Mouse (Mus musculus): ENCODE data around the gene Cbr2. TPM values are rescaled to one million over a fixed set of nuclear protein-coding genes. Genes with fewer than 3 reads are reported as not detected.

The Cbr2 gene
- total RNA-seq, 1 experiment from 2014 or later = not detected

GRCm38 (mm10) chr11:120715131-120715530 is 16.8 kb downstream of the Cbr2 start:
- no peak for ATAC-seq (replicated peaks; ENCODE audit: insufficient number of reproducible peaks, low FRiP score, low TSS enrichment, poor library complexity, severe bottlenecking)

- no peak for ATAC-seq (replicated peaks; ENCODE audit: insufficient number of reproducible peaks, low FRiP score, low TSS enrichment, poor library complexity, severe bottlenecking)
Measured at GRCm38 (mm10) chr11:120714546-120714945, 17.4 kb downstream of the Cbr2 start.

DNA sequence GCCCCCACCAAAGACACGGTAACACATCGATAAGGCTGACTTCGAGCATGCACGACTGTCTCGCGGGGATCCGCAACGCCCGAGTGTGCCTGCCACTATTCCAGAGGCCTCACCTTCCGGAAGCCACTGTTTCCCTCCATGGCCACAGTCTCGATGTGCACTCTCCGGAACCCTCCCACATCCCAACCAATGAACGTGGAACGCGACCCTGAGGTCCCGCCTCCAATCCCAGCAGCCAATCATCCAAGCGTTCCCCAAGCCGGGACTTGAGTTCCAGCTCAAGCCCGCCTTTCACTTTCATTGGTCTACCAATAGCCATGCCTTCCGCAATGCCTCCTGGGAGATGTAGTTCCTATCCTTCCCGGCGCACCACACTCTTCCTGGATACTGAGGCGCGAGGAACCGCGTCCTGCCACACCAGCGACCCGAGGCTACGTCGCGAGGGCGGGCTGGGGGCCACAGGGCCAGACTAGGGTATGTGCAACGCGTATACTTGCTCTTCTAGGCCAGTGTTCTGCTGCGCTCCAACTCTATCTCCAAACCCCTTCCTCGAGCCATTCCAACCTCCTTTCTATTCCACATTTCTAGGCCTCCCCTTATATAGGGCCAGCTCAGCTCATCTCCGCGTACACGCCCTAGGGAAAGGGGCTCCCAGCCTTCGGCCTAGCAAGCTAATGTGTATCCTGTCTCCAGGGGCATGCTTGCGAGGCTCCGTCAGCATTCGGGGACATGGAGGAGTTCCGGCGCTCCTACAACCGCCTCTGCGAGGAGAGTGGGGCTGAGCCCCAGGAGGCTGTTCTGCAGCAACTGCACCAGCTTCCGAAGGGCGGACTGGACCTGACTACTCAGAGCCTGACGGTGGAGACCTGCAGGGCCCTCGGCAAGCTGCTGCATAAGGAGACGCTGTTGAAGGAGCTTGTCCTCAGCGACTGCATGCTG is 18.1 kb downstream of the Cbr2 start, which contains the start of the genes Cenpx and Lrrc45:
Gene Cenpx, minus strand, starts transcription at position 159 of the 939 bp plus-strand sequence.
Gene Lrrc45, plus strand, starts transcription at position 346 of the 939 bp plus-strand sequence.
- peak; percentile 95 for ATAC-seq (replicated peaks; ENCODE audit: insufficient number of reproducible peaks, low FRiP score, low TSS enrichment, poor library complexity, severe bottlenecking)

DNA sequence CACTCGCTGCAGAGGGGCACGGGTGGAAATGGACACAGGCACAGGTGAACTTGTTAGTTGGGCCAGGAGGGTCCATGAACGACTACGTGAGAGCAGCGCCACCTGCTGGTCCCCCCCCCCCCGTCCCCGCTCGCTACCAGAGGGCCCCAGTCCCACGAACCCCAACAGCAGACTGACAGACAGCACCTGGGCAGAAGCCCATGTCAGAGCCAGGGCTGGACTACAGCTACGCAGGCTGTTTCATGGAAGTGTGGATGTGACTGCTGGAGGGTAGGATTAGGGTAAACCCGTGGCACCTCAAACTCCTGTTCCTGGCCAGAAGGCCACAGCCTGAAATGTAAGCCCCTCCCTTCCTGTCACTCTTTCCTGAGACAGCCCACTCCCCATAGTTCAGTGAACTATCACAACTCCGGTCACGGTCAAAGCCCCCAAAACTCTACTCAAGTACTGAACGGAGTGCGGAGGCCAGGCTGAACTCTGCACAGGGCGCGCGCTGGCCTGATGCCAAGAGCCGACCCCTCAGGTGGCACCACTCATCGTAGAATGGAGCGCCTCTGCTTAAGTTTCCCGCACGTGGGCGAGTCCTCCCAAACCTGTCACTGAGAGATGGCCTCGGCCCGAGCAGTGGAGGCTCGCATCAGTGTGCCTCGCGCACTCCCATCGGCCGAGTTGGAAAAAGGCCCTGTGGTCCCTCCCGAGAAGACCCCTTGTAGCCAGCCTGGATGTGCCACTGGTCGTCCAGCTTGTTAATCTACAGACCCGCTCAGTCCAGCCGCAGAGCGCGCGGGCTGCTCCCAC is 18.9 kb downstream of the Cbr2 start:
- no peak for ATAC-seq (replicated peaks; ENCODE audit: insufficient number of reproducible peaks, low FRiP score, low TSS enrichment, poor library complexity, severe bottlenecking)

DNA sequence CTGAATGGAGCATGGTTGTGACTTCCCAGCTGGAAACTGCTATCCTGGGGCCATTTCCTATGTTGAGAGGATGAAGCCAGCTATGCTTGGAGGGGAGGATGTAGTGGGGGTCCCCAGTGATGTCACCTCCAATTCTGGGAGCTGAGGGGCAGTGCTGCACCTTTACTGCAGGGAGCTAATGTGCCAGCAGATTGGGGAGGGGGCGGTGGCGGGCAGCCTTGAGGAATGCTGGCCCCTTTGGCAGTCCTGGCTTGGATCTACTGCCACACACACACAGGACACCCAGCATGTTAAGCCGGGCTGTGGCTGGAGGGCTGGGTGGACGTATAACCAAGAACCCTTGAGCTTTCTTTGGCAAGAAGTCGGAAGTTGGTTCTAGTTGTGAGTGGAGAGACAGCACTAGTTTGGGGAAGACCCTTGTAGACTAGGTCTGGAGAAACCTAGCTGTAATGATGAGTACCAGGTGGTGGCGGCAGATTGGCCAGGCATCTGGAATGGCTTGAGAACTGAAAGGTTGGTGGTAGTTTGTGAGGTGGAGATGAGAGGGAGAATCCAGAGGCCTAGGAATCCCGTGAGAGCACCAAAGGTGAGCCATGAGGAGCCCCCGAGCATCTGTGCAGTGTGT is 19.8 kb downstream of the Cbr2 start:
- ATAC-seq (replicated peaks; ENCODE audit: insufficient number of reproducible peaks, low FRiP score, low TSS enrichment, poor library complexity, severe bottlenecking) = no peak

GRCm38 (mm10) chr11:120710672-120711071 is 21.2 kb downstream of the Cbr2 start:
- ATAC-seq (replicated peaks; ENCODE audit: insufficient number of reproducible peaks, low FRiP score, low TSS enrichment, poor library complexity, severe bottlenecking) = no peak

- no peak for ATAC-seq (replicated peaks; ENCODE audit: insufficient number of reproducible peaks, low FRiP score, low TSS enrichment, poor library complexity, severe bottlenecking)
Measured at GRCm38 (mm10) chr11:120709551-120709950, 22.4 kb downstream of the Cbr2 start.

DNA sequence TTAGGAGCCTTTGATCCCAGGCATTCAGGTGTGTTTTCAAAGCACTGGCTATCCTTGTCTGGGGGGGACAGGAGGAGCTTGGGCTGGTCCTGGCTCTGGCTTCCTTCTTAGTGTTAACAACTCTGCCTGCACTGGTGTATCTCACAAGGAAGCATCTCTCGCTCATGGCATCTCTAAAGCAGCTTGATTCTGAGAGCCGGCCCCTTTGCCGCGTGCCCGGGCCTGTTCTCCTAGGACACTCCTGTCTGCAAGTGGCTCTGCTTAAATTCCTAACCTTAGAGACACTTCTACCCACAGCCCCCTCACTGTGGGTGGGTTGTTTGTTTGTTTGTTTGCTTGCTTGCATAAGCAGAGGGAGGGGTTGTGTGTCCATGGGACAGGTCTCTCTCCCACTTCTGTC is 23.9 kb downstream of the Cbr2 start:
- no peak for ATAC-seq (replicated peaks; ENCODE audit: insufficient number of reproducible peaks, low FRiP score, low TSS enrichment, poor library complexity, severe bottlenecking)

GRCm38 (mm10) chr11:120707225-120707624 is 24.7 kb downstream of the Cbr2 start:
- ATAC-seq (replicated peaks; ENCODE audit: insufficient number of reproducible peaks, low FRiP score, low TSS enrichment, poor library complexity, severe bottlenecking) = no peak

- no peak for ATAC-seq (replicated peaks; ENCODE audit: insufficient number of reproducible peaks, low FRiP score, low TSS enrichment, poor library complexity, severe bottlenecking)
Measured at GRCm38 (mm10) chr11:120706120-120706519, 25.8 kb downstream of the Cbr2 start.

DNA sequence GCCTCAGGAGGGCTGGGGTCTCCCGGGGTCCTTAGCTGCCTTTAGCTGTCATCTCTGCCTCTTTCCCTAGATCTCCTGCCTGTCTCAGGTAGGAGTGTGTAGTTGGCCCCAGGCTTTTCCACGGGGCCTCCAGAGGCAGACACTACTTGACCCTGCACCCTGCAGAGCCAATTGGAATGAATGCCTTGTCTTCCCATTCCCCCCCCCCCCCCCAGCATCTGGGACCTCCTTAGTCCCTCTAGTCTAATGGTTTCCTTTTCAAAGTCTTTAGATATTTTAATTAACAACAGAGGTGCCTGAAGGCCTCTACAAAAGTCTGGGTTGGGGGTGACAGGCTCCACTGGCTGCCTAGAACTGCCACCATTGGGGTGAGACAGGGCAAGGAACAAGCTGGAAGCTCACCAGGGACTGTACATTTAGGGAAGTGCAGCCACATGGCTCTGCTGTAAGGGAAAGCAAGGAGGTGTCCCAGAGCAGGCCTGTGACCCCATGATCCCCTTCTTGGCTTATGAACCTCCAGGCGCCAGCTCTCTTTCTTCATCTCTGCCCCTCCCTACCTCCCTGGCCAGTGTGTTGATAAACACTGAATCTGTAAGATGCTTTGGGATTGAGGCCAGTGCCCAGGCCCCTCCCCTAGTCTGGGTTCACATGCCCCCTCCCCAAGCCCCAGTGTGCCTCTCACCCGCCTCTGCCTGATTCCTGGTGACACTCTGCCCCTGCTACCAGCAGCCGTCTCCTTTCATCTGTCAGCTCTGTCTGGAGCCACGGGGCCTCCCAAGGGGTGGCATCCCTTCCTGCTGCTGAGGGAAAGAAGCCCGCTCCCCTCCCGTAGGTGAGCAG is 27.2 kb downstream of the Cbr2 start:
- no peak for ATAC-seq (replicated peaks; ENCODE audit: insufficient number of reproducible peaks, low FRiP score, low TSS enrichment, poor library complexity, severe bottlenecking)

GRCm38 (mm10) chr11:120703696-120704454 is 28.0 kb downstream of the Cbr2 start:
- ATAC-seq (replicated peaks; ENCODE audit: insufficient number of reproducible peaks, low FRiP score, low TSS enrichment, poor library complexity, severe bottlenecking) = no peak

DNA sequence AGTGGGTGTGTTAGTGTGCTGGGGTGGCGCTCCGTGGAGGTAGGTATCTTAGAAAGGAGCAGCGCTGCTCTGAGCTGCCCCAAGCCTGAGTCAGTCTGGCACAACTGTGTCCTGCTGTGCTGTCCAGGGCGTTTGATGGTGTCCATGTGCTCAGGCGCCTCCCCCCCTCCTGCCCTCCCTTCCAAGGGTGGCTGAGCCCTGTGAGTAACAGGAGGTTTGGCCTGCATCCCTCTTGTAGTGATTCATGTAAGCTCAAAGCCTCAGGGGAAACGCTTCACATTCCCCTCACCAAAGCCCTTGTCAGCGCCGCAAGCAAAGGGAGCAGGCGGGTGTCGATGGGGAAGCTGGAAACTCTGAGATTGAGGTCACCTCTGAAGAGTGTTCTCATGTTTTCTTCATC is 34.2 kb downstream of the Cbr2 start:
- no peak for ATAC-seq (replicated peaks; ENCODE audit: insufficient number of reproducible peaks, low FRiP score, low TSS enrichment, poor library complexity, severe bottlenecking)

DNA sequence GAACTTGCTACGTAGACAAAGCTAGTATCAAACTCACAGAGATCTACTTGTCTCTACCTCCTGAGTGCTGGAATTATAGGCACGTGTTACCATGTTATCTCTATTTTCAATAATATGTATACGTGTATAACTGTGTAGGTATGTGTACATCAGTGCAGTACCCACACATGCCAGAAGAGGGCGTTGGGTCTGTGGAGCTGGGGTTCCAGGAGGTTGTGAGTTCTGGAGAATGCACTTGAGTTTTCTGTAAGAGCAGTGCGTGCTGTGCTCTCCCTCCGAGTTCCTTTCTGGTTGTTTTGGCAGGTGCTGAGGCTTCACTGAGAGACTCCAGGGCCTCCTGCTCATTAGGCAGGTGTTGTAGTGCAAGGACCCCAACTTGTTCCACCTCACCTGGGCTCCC is 35.3 kb downstream of the Cbr2 start:
- ATAC-seq (replicated peaks; ENCODE audit: insufficient number of reproducible peaks, low FRiP score, low TSS enrichment, poor library complexity, severe bottlenecking) = no peak

GRCm38 (mm10) chr11:120695641-120696040 is 36.3 kb downstream of the Cbr2 start:
- ATAC-seq (replicated peaks; ENCODE audit: insufficient number of reproducible peaks, low FRiP score, low TSS enrichment, poor library complexity, severe bottlenecking) = no peak

DNA sequence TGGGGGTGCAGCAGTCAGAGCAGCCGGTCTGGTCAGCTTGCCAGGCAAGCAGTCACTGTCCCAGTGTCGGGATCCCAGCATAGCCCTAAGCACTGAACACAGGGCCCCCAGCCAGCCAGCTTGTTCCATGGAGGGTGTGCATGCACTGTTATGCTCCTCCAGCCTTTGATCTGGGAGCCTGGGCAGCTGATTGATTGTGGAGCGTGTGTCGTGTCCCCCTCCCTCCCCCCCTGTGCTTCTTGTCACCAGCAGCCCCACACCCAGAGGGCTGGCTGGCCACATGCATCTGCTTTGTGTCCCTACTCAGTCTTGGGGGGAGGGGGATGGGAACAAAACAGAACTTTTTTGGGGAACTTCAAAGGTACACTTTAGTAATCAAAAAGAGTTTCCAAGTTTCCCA is 36.7 kb downstream of the Cbr2 start:
- no peak for ATAC-seq (replicated peaks; ENCODE audit: insufficient number of reproducible peaks, low FRiP score, low TSS enrichment, poor library complexity, severe bottlenecking)

- no peak for ATAC-seq (replicated peaks; ENCODE audit: insufficient number of reproducible peaks, low FRiP score, low TSS enrichment, poor library complexity, severe bottlenecking)
Measured at GRCm38 (mm10) chr11:120693461-120693860, 38.5 kb downstream of the Cbr2 start.

All from monocyte, adult 5-6 weeks (primary cell).